Mouse (Mus musculus) regulatory T cell (primary cell): Measurements from ENCODE around the gene Pomt1.

Experiments
- in situ Hi-C: fragments of 300-600 bp; cut with MboI, MseI; formaldehyde crosslinking; loops from one replicate; pipeline ENCODE4 v1.15.1; 2025; ENCODE audit warnings: high pct_unique_total_duplicates

Pomt1 gene

GRCm38 (mm10) chr2:32220969-32221368 lies 15.4 kb upstream of the Pomt1 start:
- in situ Hi-C loops = no loop called here

GRCm38 (mm10) chr2:32221577-32221976 lies 14.8 kb upstream of the Pomt1 start:
- in situ Hi-C loops = no loop called here

- in situ Hi-C loops = no loop called here
Measured at GRCm38 (mm10) chr2:32222057-32222456, 14.3 kb upstream of the Pomt1 start.

GRCm38 (mm10) chr2:32235433-32235832 lies 957 bp upstream of the Pomt1 start:
- in situ Hi-C loops = no loop called here

- in situ Hi-C loops = no loop called here
Measured at GRCm38 (mm10) chr2:32236760-32237487, 534 bp downstream of the Pomt1 start.

- in situ Hi-C loops = no loop called here
Measured at GRCm38 (mm10) chr2:32237571-32237970, 1.2 kb downstream of the Pomt1 start.

GRCm38 (mm10) chr2:32238708-32239435 lies 2.5 kb downstream of the Pomt1 start:
- in situ Hi-C loops = no loop called here

- in situ Hi-C loops = no loop called here
Measured at GRCm38 (mm10) chr2:32240591-32240990, 4.2 kb downstream of the Pomt1 start.

GRCm38 (mm10) chr2:32242986-32243385 lies 6.6 kb downstream of the Pomt1 start:
- in situ Hi-C loops = no loop called here

- in situ Hi-C loops = no loop called here
Measured at GRCm38 (mm10) chr2:32246741-32247140, 10.4 kb downstream of the Pomt1 start.

GRCm38 (mm10) chr2:32248377-32249361 lies 12.3 kb downstream of the Pomt1 start:
- in situ Hi-C loops = no loop called here

GRCm38 (mm10) chr2:32251791-32252527 lies 15.6 kb downstream of the Pomt1 start:
- in situ Hi-C loops = no loop called here

GRCm38 (mm10) chr2:32252658-32253057 lies 16.3 kb downstream of the Pomt1 start:
- in situ Hi-C loops = no loop called here

GRCm38 (mm10) chr2:32253352-32253751 lies 17.0 kb downstream of the Pomt1 start:
- in situ Hi-C loops = no loop called here

GRCm38 (mm10) chr2:32254563-32254962 lies 18.2 kb downstream of the Pomt1 start:
- in situ Hi-C loops = no loop called here

- in situ Hi-C loops = no loop called here
Measured at GRCm38 (mm10) chr2:32256273-32256672, 19.9 kb downstream of the Pomt1 start.

- in situ Hi-C loops = no loop called here
Measured at GRCm38 (mm10) chr2:32258887-32259533, 22.6 kb downstream of the Pomt1 start.

- in situ Hi-C loops = no loop called here
Measured at GRCm38 (mm10) chr2:32259657-32260417, 23.4 kb downstream of the Pomt1 start, which contains the start of gene Uck1. TSS of gene Uck1 (minus strand) at chr2:32260159.

- in situ Hi-C loops = no loop called here
Measured at GRCm38 (mm10) chr2:32260635-32261034, 24.2 kb downstream of the Pomt1 start.

GRCm38 (mm10) chr2:32275823-32276222 lies 39.4 kb downstream of the Pomt1 start:
- in situ Hi-C loops = no loop called here
